Mouse (Mus musculus) liver, adult 2 months (tissue): ENCODE data around the gene Plxnb1. TPM values are rescaled to one million over a fixed set of nuclear protein-coding genes. Genes with fewer than 3 reads are reported as not detected.

Experiments used
- DNase-seq: peaks from one replicate; pipeline ENCODE4 v3.0.0-alpha.2; 2011; ENCODE audit warnings: low read depth, low spot score; ENCODE audit errors: extremely low read depth
- H3K27ac ChIP-seq: fragments of 200-500 bp; replicated peaks from 2 replicates; pipeline ENCODE4 v1.5.1; 2012; ENCODE audit warnings: low read depth, mild to moderate bottlenecking, control low read depth, inconsistent platforms, low read length; ENCODE audit not compliant: insufficient read depth
- H3K27me3 ChIP-seq: fragments of 200-500 bp; 2 replicates; pipeline ENCODE4 v1.6.1; 2012; ENCODE audit warnings: mild to moderate bottlenecking, moderate library complexity, low read length, inconsistent platforms; ENCODE audit not compliant: control insufficient read depth, insufficient read depth
- H3K36me3 ChIP-seq: fragments of 200-500 bp; 2 replicates; pipeline ENCODE4 v1.6.1; 2012; ENCODE audit warnings: low read length, inconsistent platforms; ENCODE audit not compliant: control insufficient read depth, insufficient read depth
- H3K4me1 ChIP-seq: fragments of 200-500 bp; 2 replicates; pipeline ENCODE4 v1.6.1; 2011; ENCODE audit warnings: low read length; ENCODE audit not compliant: control insufficient read depth, insufficient read depth
- H3K4me3 ChIP-seq: fragments of 200-500 bp; 2 replicates; pipeline ENCODE4 v1.5.1; 2011; ENCODE audit warnings: low read depth, mild to moderate bottlenecking, control low read depth, low read length, moderate library complexity; ENCODE audit not compliant: insufficient read depth
- H3K79me2 ChIP-seq: fragments of 200-500 bp; 2 replicates; pipeline ENCODE4 v1.6.1; 2012; ENCODE audit warnings: inconsistent platforms, mild to moderate bottlenecking, low read length, moderate library complexity; ENCODE audit not compliant: control insufficient read depth, insufficient read depth
- H3K9ac ChIP-seq: fragments of 200-500 bp; 2 replicates; pipeline ENCODE4 v1.6.1; 2012; ENCODE audit warnings: low read depth, mild to moderate bottlenecking, control low read depth, inconsistent platforms, low read length
- CTCF ChIP-seq: fragments of 200-500 bp; IDR thresholded peaks from 2 replicates; pipeline ENCODE4 v1.5.1; 2011; ENCODE audit warnings: low read depth, low read length, control low read depth
- POLR2A ChIP-seq: fragments of 200-500 bp; IDR thresholded peaks from 2 replicates; pipeline ENCODE4 v1.6.1; 2011; ENCODE audit warnings: low read length, control low read depth; ENCODE audit not compliant: insufficient read depth; ENCODE audit errors: extremely low read depth
- whole genome bisulfite sequencing: fragments of 180-500 bp; shearing (Covaris S2); methylation state at CpG from one replicate; pipeline ENCODE4 v1.1.7; 2018; 5-methylcytosine and 5-hydroxymethylcytosine counted together
- polyA plus RNA-seq: library from polyadenylated mRNA; depleted of rRNA; stranded (reverse); fragments of >200 nt; gene quantifications from 2 replicates; pipeline ENCODE4 v1.2.3, GENCODE M21; 2012
- total RNA-seq: library from RNA; depleted of rRNA; stranded (reverse); fragments of >200 nt; gene quantifications from 2 replicates; pipeline ENCODE4 v1.2.3, GENCODE M21; 2014

The Plxnb1 gene
- total and polyA plus RNA-seq, 2 experiments = 10.9 to 26.5 TPM

DNA sequence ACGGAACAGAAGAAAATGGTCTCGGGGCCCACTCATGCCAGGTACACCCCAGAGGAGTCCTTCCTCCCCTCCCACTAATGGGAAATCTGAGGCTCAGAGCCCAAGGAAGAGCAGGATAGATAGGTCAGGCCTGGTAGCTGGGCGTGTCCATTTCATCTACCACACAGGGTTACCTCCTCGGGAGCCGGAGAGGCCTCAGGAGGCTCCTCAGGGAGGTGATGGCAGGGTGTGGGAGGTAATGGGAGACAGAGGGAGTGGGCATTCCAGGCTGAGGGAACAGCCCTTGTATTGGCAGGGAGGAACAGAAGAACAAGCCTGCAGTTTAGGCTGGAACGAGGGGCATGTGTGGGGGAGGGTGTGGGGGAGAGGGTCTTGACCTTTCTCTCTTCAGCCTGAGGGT lies 1.7 kb downstream of the Plxnb1 start:
- peaks cover 26% of the 10 kb centered on the region for H3K4me1 ChIP-seq
- peak overlapping the region; percentile 29 for H3K9ac ChIP-seq
- 0 out of 2 replicates have a peak overlapping the region, but pooled peaks have one; percentile 3 for H3K4me3 ChIP-seq
- no peaks in the 10 kb centered on the region for H3K36me3 ChIP-seq
- H3K27ac ChIP-seq = peak overlapping the region; percentile 60
- WGBS = 26% methylated on average over 6 of the region's 6 CpGs
- H3K27me3 ChIP-seq = no peaks in the 10 kb centered on the region
- no peak for DNase-seq
- peaks cover 12% of the 10 kb centered on the region for H3K79me2 ChIP-seq
- TF ChIP-seq POLR2A (no peak), CTCF (no peak)

DNA sequence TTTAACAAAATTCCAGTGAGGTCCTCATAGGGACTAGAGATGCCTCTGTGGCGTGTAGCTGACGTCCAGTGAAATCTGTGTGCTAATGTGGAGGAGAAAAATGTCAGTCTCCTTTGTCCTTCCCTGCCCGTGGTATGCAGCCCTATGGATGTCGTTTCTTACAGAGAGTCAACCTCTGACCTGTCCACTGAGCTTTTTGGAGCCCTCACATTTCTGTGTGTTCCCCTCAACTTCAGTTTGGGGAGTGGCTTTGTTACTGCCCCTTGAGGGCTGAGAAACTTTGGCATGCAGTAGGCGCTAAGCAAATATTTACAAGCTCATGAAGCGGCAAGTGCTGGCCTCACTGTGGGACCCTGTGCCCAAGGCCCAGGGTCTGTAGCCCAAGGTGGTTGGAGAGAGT lies 2.1 kb downstream of the Plxnb1 start:
- Histone ChIP-seq H3K79me2 (peaks cover 12% of the 10 kb centered on the region), H3K4me3 (no peak overlapping the region), H3K27me3 (no peaks in the 10 kb centered on the region), H3K36me3 (no peaks in the 10 kb centered on the region), H3K4me1 (peaks cover 26% of the 10 kb centered on the region), H3K27ac (peak overlapping the region; percentile 60), H3K9ac (0 out of 2 replicates have a peak overlapping the region, but pooled peaks have one; percentile 29)
- WGBS = 23% methylated on average over 6 of the region's 6 CpGs
- no peak for TF ChIP-seq POLR2A
- no peak for TF ChIP-seq CTCF
- DNase-seq = peak; percentile 61

DNA sequence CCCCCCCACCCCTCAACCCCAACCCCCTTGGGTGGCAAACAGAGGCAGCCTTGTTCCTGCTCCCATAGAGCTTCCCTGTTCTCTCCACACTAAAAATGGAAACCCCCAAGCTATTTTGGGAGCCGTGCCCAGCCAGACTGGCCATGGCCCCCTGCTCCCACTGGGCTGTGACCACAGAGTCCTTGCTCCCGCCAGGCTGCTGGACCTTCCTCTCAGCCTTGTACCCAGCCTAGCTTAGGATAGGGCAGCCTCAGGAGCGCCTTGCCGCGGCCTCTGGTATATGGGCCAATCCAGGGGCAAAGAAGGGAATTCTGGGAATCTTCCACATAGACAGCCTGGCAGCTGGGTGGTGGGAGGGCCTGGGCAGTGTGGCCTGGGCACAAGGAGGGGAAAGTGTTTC lies 2.6 kb downstream of the Plxnb1 start:
- Histone ChIP-seq H3K79me2 (peaks cover 12% of the 10 kb centered on the region), H3K27ac (peak overlapping the region; percentile 22; the same call in 1 of the 2 replicates), H3K4me1 (peaks cover 22% of the 10 kb centered on the region), H3K27me3 (no peaks in the 10 kb centered on the region), H3K36me3 (no peaks in the 10 kb centered on the region), H3K4me3 (peak overlapping the region; percentile 19; the same call in 1 of the 2 replicates), H3K9ac (no peak overlapping the region)
- WGBS = 18% methylated on average over 5 of the region's 5 CpGs
- no peak for DNase-seq
- no peak for TF ChIP-seq CTCF

DNA sequence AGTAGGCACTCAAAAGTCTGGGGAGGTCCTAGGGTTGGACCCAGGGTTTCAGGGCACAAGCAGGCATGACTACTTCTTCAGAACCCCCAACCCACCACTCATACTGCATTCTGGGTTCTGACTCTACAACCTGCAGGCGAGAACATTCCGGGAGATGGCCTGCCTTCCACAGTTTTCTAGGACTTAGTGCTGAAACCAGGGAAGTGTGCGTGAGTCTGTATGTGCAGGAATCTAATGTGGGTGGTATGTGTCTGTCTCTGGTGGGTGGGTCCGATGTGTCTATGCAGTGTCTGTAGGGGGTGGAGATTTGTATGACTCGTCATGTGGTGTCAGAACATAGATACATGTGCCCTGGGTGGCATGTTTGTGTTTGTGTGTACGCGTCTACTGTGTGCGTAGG lies 3.2 kb downstream of the Plxnb1 start:
- no peak overlapping the region for H3K9ac ChIP-seq
- no peaks in the 10 kb centered on the region for H3K36me3 ChIP-seq
- no peak overlapping the region for H3K4me3 ChIP-seq
- peaks cover 17% of the 10 kb centered on the region for H3K4me1 ChIP-seq
- peaks cover 12% of the 10 kb centered on the region for H3K79me2 ChIP-seq
- H3K27ac ChIP-seq = 0 out of 2 replicates have a peak overlapping the region, but pooled peaks have one; percentile 22
- H3K27me3 ChIP-seq = no peaks in the 10 kb centered on the region
- WGBS = 74% methylated on average over 8 of the region's 8 CpGs
- DNase-seq = no peak
- TF ChIP-seq CTCF (no peak), POLR2A (no peak)

DNA sequence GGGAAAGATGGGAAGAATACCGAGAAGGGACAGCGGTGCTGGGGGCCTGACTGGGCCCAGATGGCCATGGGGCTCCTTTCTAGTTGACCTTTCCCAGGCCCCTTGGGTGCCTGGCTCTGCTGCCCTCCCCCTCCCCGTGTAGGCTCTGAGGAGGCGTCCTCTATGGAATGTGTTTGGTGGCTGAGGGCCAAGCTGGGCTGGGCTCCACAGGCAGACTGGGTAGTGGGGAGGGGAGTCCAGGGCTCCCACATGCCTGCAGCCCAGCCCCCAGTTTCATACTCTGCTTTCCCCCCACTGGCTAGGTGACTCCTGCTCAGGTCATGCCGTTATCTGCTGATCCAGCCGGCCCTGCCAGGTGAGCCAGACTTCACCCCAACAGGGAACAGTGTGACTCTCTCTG lies 3.8 kb downstream of the Plxnb1 start:
- TF ChIP-seq POLR2A (no peak), CTCF (no peak)
- H3K27me3 ChIP-seq = no peaks in the 10 kb centered on the region
- H3K27ac ChIP-seq = peak overlapping the region; percentile 8; the same call in 1 of the 2 replicates

DNA sequence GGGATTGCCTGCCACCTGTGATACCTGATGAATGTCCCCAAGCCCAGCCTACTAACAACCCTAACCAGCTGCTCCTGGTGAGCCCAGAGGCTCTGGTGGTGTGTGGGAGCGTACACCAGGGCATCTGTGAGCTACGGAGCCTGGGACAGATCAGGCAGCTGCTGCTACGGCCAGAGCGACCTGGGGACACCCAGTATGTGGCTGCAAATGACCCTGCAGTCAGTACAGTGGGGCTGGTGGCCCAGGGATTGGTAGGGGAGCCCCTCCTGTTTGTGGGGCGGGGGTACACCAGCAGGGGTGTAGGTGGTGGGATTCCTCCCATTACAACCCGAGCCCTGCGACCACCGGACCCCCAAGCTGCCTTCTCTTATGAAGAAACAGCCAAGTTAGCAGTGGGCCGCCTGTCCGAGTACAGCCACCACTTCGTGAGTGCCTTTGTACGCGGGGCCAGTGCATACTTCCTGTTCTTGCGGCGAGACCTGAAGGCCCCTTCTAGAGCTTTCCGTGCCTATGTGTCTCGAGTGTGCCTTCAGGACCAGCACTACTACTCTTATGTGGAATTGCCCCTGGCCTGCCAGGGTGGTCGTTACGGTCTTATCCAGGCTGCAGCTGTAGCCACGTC lies 5.2 kb downstream of the Plxnb1 start:
- Histone ChIP-seq H3K4me1 (peaks cover 12% of the 10 kb centered on the region), H3K79me2 (peaks cover 12% of the 10 kb centered on the region), H3K36me3 (no peaks in the 10 kb centered on the region), H3K27me3 (no peaks in the 10 kb centered on the region), H3K9ac (no peak overlapping the region), H3K27ac (no peak overlapping the region; the same call in 1 of the 2 replicates), H3K4me3 (no peak overlapping the region)
- WGBS = 88% methylated on average over 20 of the region's 20 CpGs
- DNase-seq = no peak
- TF ChIP-seq POLR2A (no peak), CTCF (no peak)

More for the DNA sequence above, 3.8 kb downstream of the Plxnb1 start:
- WGBS = 13% methylated on average over 6 of the region's 6 CpGs
- no peak for DNase-seq
- Histone ChIP-seq H3K9ac (no peak overlapping the region), H3K4me3 (no peak overlapping the region), H3K79me2 (peaks cover 12% of the 10 kb centered on the region), H3K4me1 (peaks cover 17% of the 10 kb centered on the region), H3K36me3 (no peaks in the 10 kb centered on the region)
